Mouse (Mus musculus): ENCODE measurements around the gene Comtd1. TPM values are rescaled to one million over a fixed set of nuclear protein-coding genes. Genes with fewer than 3 reads are reported as not detected.

Comtd1 gene
- polyA plus RNA-seq, 3 experiments from 2014 or later: 15.0 to 21.0 (median 18.2) TPM

GRCm38 (mm10) chr14:21831830-21832403 is 16.9 kb downstream of the Comtd1 start:
- ATAC-seq: no peak

DNA sequence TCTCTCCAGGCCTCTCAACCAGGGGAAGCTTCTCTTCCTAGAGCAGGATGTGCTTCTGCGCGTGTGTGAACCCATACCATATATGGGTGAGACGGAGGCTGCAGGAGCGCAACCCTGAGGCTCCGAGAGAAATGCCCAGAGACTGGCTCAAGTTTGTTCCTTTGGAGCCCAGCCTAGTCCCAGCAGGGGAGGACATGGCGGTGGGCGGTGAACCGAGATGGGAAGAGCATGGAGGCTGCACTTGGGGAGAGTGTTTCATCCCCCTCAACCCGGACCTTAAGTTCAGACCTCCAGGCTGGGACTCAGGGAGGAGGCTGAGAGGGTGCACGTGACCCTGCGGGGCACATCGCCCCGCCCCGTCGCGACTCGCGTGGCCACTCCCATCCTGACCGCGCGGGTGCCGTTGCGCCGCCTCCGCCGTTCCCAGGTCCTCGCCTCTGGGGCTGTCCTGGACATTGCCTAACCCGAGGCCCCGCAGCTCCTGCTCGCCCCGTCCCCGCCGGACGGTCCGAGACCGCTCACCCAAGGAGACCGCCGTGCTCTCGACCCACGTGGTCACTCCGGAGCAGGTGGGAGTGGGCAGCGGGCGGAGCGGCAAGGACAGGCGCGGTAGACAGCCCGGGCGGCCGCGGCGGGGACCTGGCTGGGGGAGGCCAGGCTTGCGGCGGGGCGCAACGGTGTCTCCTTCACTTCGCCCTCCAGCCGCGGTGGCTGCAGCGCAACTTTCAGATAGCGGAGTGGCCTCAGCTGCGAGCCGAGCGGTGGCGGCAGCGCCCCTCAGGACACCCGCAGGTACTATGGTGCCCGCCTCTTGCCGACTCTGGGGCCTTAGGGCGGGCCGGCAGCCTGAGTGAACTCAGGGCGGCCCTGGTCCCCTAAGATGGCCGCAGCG is 17.7 kb downstream of the Comtd1 start:
- peak; percentile 94 for ATAC-seq

DNA sequence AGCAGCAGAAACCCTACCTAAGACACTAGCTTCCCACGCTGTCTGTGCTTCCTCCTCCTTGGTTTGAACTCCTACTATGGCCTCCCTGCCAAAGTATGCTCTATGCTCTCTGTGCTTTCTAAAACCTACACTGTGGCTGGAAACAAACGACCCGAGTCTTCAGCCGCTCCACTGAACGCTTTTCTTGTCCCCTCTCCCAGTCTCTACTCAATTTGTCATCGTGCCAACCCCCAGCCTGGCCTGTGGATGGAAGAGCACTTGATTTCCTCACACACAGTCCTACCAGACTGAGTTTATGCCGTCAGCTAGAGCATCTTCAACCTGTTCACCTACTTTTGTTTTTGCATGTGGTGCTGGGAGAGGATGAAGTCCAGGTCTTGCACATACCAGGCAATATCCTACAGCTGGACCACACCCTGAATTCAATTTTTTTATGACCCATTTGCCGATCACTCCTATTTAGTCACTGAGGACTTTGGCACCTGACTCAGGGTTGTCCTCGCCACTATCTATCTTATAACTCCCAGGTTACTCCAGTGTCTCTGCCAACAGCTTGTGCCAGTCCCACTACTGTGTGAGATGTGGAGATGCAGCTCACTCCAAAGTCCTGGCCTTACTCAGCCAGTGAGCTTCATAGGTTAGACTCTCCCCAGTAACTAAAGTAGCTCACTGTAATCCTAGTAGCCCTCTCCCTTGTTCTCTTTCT is 22.8 kb downstream of the Comtd1 start:
- no peak for ATAC-seq

DNA sequence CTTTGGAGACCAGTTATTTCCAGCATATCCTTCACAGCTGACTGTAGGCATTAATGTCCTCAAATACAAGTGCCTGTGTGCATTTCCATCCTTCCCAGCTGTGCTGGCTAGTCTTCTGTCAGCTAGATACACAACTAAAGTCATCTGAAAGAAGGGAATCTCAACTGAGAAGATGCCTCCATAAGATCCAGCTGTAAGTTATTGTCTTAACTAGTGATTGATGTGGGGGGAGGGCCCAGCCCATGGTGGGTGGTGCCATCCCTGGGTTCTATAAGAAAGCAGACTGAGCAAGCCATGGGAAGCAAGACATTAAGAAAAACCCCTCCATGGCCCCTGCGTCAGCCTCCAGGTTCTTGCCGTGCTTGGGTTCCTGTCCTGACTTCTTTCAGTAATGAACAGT is 23.8 kb downstream of the Comtd1 start, which contains the start of gene Vdac2:
Gene Vdac2 (plus strand): TSS at position 301 of the 400 bp plus-strand sequence.
- ATAC-seq: no peak

GRCm38 (mm10) chr14:21823897-21824296 is 24.9 kb downstream of the Comtd1 start:
- ATAC-seq: no peak

- no peak for ATAC-seq
These were observed 25.9 kb downstream of the Comtd1 start for GRCm38 (mm10) chr14:21822795-21823374.

- no peak for ATAC-seq
These were observed 26.5 kb downstream of the Comtd1 start for GRCm38 (mm10) chr14:21822307-21822706.

GRCm38 (mm10) chr14:21820880-21821505 is 27.8 kb downstream of the Comtd1 start:
- no peak for ATAC-seq

DNA sequence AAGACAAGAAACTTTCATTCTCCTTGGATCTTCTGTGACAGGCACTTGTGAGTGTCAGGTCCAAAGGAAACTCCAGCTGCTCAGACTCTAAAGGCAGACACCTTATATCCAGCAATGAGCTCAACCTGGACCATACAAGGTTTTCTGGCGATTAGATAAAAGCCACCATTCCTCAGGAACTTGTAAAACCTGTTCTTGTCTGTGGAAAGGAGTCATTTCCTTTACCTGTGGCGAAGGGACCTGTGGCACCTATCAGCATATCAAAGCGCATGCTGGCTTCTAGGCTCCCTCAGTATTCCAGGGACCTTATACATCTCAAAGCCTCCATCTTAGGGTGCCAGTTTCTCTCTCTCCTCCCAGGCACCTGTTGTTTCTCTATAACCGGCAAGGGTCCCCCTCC is 31.3 kb downstream of the Comtd1 start:
- no peak for ATAC-seq

DNA sequence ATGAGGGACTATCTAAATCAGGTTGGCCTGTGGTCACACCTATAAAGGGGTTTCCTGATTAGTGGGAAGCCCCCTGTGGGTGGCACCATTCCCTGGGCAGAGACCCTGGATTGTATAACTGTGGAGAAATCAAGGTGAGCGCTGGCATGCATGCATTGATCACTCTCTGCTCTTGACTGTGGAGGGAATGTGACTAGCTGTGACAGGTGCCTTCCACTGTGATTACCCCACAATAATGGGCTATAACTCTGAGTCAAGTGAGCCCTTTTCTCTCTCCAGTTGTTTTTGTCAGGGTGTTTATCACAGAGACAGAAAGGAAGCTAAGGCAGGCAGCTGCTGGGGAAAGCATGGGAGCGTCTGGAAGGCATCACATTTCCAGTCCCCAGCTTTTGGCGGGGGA is 32.5 kb downstream of the Comtd1 start:
- no peak for ATAC-seq

DNA sequence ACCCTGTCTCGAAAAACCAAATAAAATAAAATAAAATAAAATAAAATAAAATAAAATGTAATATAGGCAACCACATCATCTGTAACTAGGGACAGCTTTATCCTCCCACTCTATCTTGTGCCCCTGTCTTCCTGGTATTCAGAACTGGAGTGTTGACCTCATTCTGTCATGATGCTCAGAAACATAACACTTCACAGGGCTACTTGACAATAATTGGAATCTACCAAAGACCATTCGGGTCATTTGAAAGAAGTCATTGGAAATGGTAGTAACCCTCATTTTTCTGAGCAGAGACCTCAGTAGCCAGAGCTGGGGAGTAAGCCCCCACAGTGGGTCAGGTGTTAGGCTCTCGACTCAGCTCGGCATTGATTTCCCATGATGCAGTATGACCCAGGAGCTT is 34.2 kb downstream of the Comtd1 start:
- no peak for ATAC-seq

- ATAC-seq: no peak
These were observed 34.9 kb downstream of the Comtd1 start for GRCm38 (mm10) chr14:21813847-21814246.

GRCm38 (mm10) chr14:21813216-21813615 is 35.6 kb downstream of the Comtd1 start:
- ATAC-seq: peak; percentile 55

- peak; percentile 77 for ATAC-seq
These were observed 36.1 kb downstream of the Comtd1 start for GRCm38 (mm10) chr14:21812590-21813162.

DNA sequence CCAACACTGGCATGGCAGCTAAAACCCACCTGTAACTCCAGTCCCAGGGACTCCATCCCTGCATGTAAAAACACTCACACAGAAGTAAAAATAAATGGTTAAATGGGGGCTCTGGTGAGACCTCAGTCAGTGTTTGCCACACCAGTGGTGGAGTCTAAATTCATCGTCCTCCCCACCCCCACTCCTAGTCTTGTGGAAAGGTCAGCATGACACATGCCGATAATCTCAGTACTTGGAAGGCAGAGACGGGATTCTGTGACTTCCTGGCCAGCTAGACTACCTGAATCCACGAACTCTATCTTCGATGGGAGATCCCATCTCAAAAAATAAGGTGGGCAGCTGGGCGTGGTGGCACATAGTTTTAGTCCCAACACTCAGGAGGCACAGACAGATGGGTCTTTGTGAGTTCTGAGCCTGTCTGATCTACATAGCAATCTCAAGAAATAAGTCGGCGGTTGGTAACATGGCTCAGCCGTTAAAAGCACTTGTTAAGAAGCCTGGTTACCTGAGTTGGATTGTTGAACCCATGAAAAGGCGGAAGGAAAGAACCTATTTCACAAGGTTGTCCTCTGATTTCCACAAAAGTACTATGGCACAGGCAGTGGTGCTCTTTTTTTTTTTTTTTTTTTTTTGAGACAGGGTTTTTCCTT is 36.9 kb downstream of the Comtd1 start:
- no peak for ATAC-seq

DNA sequence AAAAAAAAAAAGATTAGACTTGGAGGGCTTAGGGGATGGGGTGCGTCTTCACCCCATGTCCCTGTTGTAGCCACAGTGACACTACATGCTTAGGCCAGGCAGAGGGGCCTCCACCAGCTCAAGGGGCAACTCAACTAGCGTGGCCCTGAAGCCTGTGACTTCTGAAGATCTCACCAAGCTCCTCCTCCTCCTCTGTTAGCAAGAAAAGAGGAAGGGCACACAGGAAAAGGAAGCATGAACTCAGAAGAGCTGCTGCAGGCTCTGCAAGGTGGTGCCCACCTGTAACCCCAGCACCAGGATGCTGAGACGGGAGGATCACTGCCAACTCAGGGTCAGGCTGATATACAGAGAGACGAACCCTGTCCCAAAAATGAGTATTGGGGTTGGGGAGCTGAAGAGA is 37.5 kb downstream of the Comtd1 start:
- ATAC-seq: no peak

GRCm38 (mm10) chr14:21809418-21809817 is 39.4 kb downstream of the Comtd1 start:
- no peak for ATAC-seq

GRCm38 (mm10) chr14:21808208-21808922 is 40.4 kb downstream of the Comtd1 start:
- ATAC-seq: no peak

DNA sequence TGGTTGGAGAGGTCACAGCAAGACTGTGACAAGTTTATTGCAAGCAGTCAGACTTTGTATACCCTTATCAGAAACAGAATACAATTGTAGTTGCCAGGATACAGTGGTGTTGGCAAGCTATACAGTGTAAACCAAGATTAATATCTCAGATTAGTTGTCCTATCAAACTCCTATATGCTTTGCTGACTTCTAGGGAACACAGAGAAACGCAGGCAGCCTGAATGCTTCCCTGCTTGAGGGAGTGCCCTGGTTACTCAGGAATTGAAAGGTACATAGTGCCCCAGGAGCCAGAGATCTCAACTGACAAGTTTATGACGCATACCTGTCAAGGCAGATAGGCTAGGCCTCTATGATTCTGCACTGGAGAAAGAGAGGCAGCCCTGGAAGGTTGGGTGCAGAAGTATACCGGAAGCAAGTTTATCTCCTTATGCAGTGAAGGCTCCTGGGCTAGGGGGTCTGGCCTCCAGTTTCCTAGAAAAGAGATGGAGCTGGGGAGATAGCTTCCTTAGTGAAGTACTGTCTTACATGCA is 42.1 kb downstream of the Comtd1 start:
- ATAC-seq: no peak

DNA sequence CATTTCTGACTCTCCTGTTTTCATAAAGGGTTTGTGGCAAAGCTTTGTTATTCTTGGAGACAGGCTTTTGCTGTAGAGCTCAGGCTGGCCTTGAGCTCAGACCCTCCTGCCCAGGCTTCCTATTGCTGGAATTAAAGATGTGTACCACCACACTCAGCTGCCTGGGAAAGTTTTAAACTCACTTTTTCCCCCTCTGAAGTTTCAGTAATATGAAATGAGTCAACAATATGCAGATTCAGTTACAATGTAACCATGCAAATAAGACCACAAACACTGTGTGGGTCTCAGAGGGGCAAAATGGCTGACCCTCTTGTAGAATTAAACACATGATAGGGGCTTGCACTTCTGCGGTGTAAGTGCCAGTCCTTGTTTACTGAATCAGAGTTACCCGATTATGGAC is 42.6 kb downstream of the Comtd1 start:
- no peak for ATAC-seq
